Mouse (Mus musculus): ENCODE data around the gene Cd81.

DNA sequence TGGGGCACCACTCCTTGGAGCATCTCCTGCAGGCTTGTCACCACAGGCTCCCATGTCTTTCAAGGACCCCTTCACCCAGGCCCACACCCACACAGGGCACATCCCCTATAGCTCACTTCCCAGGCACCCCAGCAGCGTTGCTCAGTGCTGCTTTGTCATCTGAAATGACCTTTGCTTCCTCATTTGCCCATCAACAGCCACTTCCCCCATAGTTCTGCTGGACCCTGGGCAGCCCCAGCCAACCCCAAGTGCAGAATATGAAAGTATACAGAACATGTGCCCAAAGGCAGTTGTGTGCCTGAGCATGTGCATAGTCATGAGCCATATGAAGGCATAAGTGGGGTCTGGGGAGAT, 43.0 kb downstream of the Cd81 start:
- TF ChIP-seq CTCF (IDR thresholded peaks at IDR 0.05; ENCODE audit: borderline replicate concordance, control insufficient read depth, extremely low read depth, insufficient read depth, low read length, poor library complexity) (no peak), POLR2A (IDR thresholded peaks at IDR 0.05; ENCODE audit: control insufficient read depth, extremely low read depth, insufficient read depth, low read length, poor library complexity) (no peak)
